Mouse (Mus musculus): ENCODE measurements around the gene Gdpd5. TPM values are rescaled to one million over a fixed set of nuclear protein-coding genes. Genes with fewer than 3 reads are reported as not detected.

The Gdpd5 gene
- total RNA-seq, 2 experiments from 2014 or later: 5.4 to 6.7 TPM

- no peak for DNase-seq
- no peak for TF ChIP-seq CTCF (IDR thresholded peaks at IDR 0.05)
- Histone ChIP-seq H3K4me3 (no peak overlapping the region), H3K27ac (no peak overlapping the region)
- intact Hi-C loops (cut with DNase I): no loop called here
Measured at GRCm38 (mm10) chr7:99463120-99463519, 81.9 kb downstream of the Gdpd5 start.

- Histone ChIP-seq H3K27ac (no peak within 1 kb of the TSS), H3K4me3 (no peak within 1 kb of the TSS)
- intact Hi-C loops (cut with DNase I): no loop called here
- TF ChIP-seq CTCF (IDR thresholded peaks at IDR 0.05): no peak
- DNase-seq: no peak
Measured at GRCm38 (mm10) chr7:99465811-99466210, 84.6 kb downstream of the Gdpd5 start, which contains the start of gene Klhl35. TSS of gene Klhl35 (plus strand) at chr7:99466004.

DNA sequence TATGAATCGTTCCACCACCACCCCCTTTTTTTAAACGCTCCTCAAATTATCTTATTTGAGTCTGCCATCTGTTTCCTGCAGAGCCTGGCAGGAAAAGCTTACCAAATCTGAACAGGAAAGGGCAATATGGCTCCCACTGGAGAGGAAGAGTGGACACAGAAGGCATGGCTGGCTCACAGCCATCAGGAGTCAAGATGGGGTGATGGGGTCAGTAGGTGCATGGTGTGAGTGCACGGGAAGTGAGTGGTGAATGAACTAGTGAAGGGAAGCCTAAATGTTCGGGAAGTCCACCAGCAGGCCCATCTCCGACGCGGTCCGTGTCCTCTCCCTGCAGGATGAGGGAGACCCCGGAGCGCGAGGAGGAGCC lies 86.7 kb downstream of the Gdpd5 start:
- Histone ChIP-seq H3K4me3 (peak overlapping the region; percentile 73), H3K27ac (peak overlapping the region; percentile 54; the same call in 1 of the 2 replicates)
- peak; percentile 46 for DNase-seq
- intact Hi-C loops (cut with DNase I): no loop called here
- TF ChIP-seq CTCF (IDR thresholded peaks at IDR 0.05): no peak

- peak; percentile 79 for DNase-seq
Measured at GRCm38 (mm10) chr7:99468283-99469132, 87.3 kb downstream of the Gdpd5 start.

GRCm38 (mm10) chr7:99469680-99470405 lies 88.6 kb downstream of the Gdpd5 start:
- peak; percentile 41 for DNase-seq
- intact Hi-C loops (cut with DNase I): no loop called here
- no peak overlapping the region for H3K27ac ChIP-seq
- no peak overlapping the region for H3K4me3 ChIP-seq
- no peak for TF ChIP-seq CTCF (IDR thresholded peaks at IDR 0.05)

More at GRCm38 (mm10) chr7:99468283-99469132, 87.3 kb downstream of the Gdpd5 start:
- H3K4me3 ChIP-seq: peak overlapping the region; percentile 73
- H3K27ac ChIP-seq: peak overlapping the region; percentile 54; the same call in 1 of the 2 replicates
- TF ChIP-seq CTCF (IDR thresholded peaks at IDR 0.05): peak; percentile 50
- intact Hi-C loops (cut with DNase I): no loop called here

GRCm38 (mm10) chr7:99471578-99471977 lies 90.4 kb downstream of the Gdpd5 start:
- peak; percentile 12; the same call in 1 of the 2 replicates for TF ChIP-seq CTCF (IDR thresholded peaks at IDR 0.05)
- DNase-seq: peak; percentile 18
- intact Hi-C loops (cut with DNase I): no loop called here
- Histone ChIP-seq H3K27ac (no peak overlapping the region), H3K4me3 (no peak overlapping the region)

DNA sequence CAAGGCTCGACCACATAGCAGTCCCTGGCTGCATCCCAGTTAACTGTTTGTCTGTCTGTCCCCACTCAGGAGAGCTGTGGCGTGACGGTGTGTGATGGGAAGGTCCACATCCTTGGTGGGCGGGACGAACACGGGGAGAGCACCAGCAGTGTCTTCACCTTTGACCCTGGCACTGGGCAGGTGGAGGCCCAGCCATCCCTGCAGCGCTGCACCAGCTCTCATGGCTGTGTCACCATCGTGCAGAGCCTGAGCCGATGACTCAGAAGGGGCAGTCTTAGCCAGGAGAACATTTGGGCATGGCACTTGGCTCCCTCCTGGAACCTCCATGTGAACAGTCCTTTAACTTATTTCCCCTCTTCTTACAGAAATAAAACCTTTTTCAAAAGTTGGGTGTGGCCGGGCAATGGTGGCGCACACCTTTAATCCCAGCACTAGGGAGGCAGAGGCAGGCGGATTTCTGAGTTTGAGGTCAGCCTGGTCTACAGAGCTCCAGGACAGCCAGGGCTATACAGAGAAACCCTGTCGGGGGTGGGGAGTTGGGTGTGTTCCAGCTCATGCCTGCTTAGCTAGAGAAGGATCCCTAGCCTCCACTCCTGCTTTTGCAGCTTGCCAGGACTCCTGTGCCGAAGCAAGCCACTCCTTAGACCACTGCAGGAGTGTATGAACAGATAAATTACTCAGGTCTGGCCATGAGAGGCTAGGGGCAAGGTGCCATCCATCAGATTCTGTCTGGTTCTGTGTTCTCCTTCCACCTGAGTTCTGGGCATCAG lies 92.6 kb downstream of the Gdpd5 start:
- intact Hi-C loops (cut with DNase I): no loop called here
- no peak overlapping the region for H3K27ac ChIP-seq
- H3K4me3 ChIP-seq: no peak overlapping the region
- DNase-seq: peak; percentile 23
- TF ChIP-seq CTCF (IDR thresholded peaks at IDR 0.05): no peak

DNA sequence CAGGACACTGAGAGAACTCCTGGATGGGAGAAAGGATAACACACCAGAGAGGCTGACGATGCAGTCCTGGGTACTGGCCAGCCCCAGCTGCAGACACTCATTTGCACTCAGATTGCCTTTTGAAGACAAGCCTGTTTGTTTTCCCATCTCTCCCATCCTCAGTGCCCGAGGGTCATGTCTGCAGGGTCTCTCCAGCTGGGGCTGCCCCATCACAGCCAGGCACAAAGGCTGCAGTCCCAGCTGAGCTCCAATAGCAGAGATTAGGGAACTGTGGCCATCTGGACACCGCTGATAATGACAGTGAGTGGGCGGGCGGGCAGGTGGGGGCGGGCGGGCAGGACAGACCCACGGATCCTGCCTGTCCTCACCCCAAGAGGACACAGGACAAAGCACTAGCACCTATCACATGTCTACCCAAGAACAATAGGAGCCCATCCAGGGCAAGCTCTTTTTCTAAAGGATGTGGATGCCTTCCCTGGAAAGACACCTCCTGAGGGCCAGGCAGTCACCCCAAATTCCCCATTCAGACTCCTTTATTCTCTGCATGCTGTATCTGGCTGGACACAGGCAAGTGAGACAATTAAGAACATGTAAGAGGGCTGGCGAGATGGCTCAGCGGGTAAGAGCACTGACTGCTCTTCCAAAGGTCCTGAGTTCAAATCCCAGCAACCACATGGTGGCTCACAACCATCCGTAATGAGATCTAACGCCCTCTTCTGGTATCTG lies 93.8 kb downstream of the Gdpd5 start:
- intact Hi-C loops (cut with DNase I): no loop called here
- no peak overlapping the region for H3K27ac ChIP-seq
- H3K4me3 ChIP-seq: no peak overlapping the region
- peak; percentile 16 for DNase-seq
- TF ChIP-seq CTCF (IDR thresholded peaks at IDR 0.05): no peak

DNA sequence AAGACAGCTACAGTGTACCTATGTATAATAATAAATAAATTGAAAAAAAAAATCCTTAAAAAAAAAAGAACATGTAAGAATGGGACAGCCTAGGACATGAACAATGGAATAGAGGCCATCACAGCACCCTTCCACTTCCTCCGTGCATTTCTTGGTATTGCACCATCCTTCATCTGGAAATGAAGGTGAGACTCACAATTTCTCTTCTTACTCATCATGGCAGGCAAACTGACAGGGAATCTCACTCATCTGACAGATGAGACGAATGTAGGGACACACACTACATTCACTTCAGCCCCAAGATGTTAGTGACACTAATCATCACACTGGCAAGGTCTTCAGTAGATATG lies 94.3 kb downstream of the Gdpd5 start:
- DNase-seq: no peak
- TF ChIP-seq CTCF (IDR thresholded peaks at IDR 0.05): no peak
- H3K27ac ChIP-seq: no peak overlapping the region
- H3K4me3 ChIP-seq: no peak overlapping the region
- intact Hi-C loops (cut with DNase I): no loop called here

DNA sequence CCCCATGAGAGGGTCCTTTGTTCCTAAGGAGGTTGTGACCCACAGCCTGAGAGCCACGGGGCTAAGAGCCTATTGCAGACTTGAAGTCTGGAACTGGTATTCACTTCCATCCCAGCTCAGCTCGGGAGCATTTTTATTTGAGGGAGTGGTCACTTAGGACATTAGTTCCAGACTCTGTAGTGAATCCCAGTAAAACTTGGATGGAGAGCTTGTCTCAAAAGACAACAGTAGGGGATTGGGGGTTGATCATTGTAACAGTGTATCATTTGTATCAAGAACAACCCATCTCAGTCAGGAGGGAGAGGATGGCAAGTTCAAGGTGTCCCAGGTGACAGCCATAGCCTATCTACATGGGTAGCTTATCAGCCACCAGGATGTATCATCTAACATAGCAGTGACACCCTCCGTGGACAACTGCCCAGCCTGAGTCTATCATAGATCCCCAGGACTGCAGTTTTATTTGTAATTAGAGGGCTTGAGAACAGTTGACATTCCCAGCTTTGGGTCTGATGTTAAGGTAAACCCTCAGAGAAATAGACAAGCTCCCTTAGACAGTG lies 95.4 kb downstream of the Gdpd5 start:
- no peak for TF ChIP-seq CTCF (IDR thresholded peaks at IDR 0.05)
- Histone ChIP-seq H3K27ac (no peak overlapping the region), H3K4me3 (no peak overlapping the region)
- intact Hi-C loops (cut with DNase I): no loop called here
- DNase-seq: peak; percentile 42

DNA sequence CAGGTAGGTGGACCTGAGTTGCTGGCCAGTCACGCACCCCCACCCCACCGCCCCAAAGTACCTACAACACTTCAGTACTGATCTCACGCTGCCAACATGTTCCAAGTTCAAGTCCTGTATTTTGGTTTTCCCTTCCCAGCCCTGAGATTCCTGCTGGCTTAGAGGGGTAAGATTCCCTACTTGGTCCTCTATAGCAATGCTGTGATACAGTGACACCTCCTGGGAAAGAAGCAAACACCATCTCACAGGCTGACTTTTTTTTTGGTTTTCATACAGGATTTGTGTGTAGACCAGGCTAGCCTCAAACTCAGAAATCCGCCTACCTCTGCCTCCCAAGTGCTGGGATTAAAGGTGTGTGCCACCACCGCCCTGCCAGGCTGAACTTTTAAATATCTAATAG lies 96.0 kb downstream of the Gdpd5 start:
- TF ChIP-seq CTCF (IDR thresholded peaks at IDR 0.05): no peak
- intact Hi-C loops (cut with DNase I): no loop called here
- no peak overlapping the region for H3K27ac ChIP-seq
- DNase-seq: no peak
- no peak overlapping the region for H3K4me3 ChIP-seq

DNA sequence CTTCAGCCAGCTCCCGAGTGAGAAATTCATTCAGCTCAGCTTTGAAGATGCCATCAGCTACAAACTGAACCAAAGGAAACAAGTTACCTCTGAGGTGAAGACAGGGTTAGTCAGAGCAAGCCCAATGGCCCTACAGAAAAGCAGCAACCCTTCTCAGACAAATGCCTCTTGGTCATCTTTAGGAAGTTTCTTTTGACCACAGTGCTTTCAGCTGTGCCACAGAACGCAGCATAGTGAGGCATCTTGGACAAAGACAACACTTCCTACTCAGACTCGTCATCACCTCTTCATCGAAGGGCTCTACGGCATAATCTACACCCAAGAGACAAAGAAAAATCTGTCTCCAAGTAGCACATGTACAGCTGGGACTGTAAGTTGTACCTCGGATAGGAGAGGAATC lies 101.4 kb downstream of the Gdpd5 start:
- no peak for TF ChIP-seq CTCF (IDR thresholded peaks at IDR 0.05)
- H3K27ac ChIP-seq: peak overlapping the region; percentile 88
- DNase-seq: no peak
- intact Hi-C loops (cut with DNase I): no loop called here
- H3K4me3 ChIP-seq: peak overlapping the region; percentile 83

Measured in gastrocnemius, adult 2 months (tissue).